Mouse (Mus musculus): Measurements from ENCODE around the gene Ttbk2.

DNA sequence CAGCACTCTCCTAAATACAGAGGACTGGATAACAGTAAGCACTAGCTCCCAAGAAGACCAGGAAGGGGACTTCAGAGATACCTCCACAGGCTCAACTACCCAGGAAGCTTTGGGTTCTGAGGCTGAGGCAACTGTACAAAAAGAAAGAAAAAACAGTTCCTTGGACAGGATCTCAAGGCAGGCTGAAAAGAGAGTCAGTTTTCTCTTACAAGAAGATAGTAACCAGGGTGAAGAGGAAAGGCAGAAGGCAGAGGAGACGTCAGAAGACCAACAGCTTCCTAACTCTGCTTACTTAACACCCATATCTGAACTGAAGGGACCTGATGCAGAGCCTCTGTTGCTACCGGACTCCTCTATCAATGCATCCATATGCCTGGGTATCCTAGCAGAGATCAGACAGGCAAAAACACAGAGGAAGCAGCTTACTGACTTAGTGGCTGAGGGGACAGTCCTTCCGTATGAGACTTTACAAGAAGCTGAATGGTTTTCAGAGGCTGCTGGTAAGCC is 150.0 kb downstream of the Ttbk2 start:
- TF ChIP-seq CTCF (IDR thresholded peaks at IDR 0.05; ENCODE audit: low read depth) (no peak), EP300 (optimal IDR thresholded peaks at IDR 0.05) (no peak)
